Mouse (Mus musculus) lung, postnatal 10 days (tissue): Measurements from ENCODE around the gene Nif3l1.

Experiments
- DNase-seq: peaks from one replicate; pipeline ENCODE4 v3.0.0; 2021

The Nif3l1 gene

GRCm38 (mm10) chr1:58458867-58459266 lies 13.9 kb downstream of the Nif3l1 start:
- DNase-seq: no peak

DNA sequence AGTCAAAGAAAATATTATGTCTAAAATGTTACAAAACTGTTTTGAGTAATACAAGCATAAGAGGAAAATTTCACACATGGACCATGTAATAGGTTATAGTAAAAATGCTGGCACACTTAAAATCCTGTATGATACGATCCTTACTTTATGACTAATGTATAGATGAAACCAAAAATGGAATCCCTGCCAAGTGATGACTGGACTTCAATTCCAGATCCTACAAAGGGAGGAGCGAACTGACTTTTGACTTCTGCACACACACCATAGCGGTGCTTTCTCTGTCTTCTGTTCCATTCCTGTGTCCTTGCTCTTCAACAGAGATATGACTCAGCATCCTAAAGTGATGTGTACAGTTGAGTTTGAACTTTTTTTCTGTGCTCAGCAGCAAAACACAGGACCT lies 15.6 kb downstream of the Nif3l1 start:
- no peak for DNase-seq

DNA sequence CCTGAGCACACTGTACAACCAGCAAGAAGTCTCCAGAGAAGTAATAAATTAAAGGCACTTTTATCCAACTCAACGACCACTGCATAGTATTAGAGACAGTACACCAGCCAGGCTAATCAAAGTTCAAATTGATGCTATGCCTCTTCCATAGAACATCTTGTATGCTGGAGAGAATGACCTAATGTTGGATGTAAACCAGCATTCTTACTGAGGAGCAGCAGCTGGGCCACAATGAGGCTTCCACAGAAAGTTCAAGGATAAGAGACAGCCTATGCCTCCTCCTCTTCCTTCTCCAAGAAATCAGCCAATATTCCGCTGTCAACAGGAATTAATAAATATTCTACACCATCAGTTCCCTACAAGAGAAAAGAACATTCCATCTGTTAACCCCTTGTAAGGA lies 19.0 kb downstream of the Nif3l1 start:
- DNase-seq: no peak

- no peak for DNase-seq
Measured at GRCm38 (mm10) chr1:58465042-58465441, 20.1 kb downstream of the Nif3l1 start.

DNA sequence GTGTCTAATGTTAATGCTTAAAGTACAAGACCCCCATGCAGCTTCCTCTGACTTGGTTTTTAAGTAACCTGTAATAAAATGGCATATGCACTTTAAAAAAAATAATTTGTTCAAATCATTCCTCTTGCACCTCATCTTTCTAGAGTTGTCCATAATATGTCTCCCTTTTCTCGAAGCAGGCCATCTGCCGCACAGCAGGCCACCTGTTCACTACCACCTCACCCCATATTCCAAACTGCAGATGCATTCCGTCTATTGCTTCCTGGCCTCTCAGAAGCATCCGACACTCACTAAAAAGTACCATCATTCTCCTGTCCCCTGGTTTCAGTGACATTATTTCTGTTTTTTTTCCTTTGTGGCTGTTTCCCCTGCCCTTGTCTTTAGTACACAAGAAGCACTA lies 20.6 kb downstream of the Nif3l1 start:
- no peak for DNase-seq

DNA sequence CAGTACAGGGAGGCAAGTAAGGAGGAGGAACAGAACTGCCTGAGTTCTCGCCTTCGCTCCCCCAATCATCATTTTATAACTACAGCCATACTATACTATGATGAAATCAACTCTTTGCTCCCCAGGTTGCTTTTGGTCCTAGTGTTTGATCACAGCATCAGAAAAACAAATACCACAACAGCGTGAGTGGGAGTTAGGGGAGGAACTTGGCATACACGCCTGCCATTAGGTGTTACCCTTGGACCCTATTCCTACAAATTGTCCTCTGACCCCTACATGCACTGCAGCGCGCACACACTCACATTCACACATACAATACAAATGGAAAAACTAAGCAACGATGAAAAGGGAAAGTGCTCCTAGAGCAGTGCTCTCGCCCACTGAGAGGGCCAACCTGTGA lies 30.7 kb downstream of the Nif3l1 start:
- DNase-seq: no peak

DNA sequence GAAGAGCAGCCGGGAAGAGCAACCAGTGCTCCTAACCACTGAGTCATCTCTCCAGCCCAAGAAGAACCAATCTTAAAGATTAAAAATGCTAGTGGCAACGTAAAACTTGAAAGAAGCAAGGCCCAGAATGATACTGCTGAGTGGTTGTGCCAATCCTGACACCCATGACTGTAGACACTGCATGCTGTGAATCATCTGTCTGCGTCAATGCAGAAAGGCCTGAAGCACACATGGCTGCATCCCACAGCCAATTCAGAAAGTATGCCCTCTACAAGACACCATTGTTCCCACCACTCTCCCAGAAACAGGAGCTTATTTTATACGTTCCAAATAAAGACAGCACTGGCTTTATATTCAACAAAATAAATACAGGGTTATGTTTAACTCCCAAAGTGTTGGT lies 37.7 kb downstream of the Nif3l1 start:
- no peak for DNase-seq

DNA sequence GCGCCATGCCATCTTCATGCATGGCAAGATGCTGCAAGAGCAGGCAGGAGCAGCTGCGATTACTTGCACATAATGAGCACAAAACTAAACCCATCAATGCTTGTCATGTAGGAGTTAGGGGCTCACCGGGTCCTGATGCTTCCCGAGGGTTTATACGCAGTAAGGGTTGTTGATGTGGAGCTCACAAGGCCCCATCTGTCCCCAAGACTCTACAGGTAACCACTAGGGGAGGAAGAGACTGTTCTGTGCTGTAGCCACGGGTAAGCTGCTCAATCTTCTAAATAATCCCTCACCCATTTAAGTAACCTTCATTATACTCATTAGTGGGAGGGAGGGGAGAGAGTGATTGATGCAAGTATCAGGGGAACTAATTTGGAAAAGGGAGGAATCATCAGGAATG lies 50.7 kb downstream of the Nif3l1 start:
- no peak for DNase-seq

DNA sequence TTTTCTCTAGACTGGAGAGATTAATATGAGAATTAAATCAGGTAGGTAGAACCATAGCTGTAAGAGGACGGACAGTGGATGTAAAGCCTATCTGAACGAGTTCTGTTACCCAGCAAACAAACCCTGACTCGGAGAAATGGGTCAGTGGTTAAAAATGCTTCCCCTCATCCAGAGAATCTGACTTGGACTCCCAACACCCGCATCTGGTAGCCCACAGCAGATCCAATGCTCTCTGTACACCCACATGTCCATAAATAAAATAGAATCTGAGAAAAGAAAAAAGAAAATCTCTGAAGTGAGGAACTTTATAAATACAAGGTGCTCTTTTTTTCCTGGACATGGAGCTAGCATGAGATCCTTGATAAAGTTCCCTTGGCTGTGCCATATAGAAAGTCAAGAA lies 52.7 kb downstream of the Nif3l1 start:
- no peak for DNase-seq

DNA sequence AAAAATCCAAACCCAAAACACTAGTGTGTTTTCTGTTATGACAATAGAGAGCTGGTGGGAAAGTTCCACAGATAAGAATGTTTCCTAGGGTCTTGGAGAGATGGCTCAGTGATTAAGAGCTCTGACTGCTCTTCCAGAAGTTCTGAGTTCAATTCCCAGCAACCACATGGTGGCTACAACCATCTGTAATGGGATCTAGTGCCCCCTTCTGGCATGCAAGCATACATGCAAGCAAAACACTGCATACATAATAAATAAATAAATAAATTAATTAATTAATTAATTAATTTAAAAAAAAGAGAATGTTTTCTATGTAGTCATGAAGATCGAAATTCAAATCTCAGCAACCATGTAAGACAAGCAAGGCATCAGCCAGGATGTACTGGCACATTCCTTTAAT lies 53.8 kb downstream of the Nif3l1 start:
- no peak for DNase-seq

GRCm38 (mm10) chr1:58503134-58503533 lies 58.2 kb downstream of the Nif3l1 start:
- DNase-seq: no peak

DNA sequence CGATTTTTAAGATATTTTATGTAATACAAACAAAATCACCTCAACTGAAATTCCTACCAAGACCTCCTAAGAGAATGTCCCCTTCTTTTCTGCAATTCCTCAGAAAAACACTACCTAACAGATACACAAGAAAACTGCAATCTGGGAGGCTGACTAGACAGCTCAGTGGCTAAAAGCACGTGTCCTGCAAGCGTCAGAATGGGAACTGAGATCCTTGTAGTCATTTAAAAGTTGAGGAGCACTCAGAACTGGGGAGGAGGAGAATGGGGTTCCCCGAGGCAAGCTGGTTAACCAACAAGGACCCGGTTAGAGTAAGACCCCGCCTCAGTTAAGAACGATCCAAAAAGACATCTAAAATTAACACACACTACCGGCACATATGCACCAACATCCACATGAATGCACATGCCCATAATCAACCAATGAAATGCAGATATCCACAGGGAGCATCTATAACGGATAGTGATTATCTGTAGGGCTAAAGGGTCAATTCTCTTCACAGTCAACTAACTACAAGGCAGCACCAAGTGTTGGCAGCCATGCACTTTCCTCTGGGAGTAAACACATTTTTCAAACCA lies 58.9 kb downstream of the Nif3l1 start:
- no peak for DNase-seq

DNA sequence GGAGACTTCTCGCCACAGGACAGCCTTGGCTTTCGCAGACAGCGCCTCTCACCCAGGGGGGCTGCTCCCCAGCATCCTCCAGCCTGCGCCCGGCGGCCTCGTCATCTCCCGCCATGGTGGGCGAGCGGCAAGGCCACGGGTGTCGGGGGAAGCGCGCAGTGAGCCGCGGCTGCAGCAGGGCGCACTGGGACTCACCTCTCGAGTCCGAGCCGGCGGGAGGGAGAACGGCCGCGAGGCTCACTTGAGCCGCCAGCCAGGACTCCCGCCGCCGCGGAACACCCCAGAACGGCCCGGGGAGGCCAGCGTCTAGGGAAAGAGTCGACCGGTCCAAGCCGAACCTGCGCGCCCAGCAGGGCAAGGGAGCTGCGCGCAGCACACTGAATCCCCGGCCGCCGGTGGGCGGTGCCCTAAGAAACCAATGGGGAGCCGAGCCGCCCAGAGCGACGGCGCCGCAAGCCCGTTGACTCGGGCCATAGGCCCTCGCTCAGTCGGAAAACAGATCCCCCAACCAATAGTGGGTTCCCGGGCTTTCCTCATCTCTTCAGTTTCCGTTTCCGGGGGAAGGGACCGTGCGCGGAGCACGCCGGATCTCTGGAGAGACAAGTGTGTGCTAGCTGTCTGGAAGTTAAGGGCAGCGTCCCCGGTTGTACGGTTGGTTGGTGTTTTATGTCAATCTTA lies 59.8 kb downstream of the Nif3l1 start, which contains the start of gene Orc2:
Gene Orc2 (minus strand): TSS at position 533 of the 678 bp plus-strand sequence.
- DNase-seq: peak; percentile 94

GRCm38 (mm10) chr1:58507249-58507648 lies 62.3 kb downstream of the Nif3l1 start:
- DNase-seq: no peak
